Mouse (Mus musculus) bone marrow macrophage, adult 2 months (primary cell): ENCODE data around the gene Gm5678.

Experiments
- CTCF ChIP-seq: IDR thresholded peaks from 2 replicates; pipeline ENCODE4 v1.5.1; 2012; ENCODE audit warnings: low read depth, mild to moderate bottlenecking, low read length, moderate library complexity
- POLR2A ChIP-seq: IDR thresholded peaks from 2 replicates; pipeline ENCODE4 v1.6.1; 2012; ENCODE audit warnings: mild to moderate bottlenecking, low read depth, low read length, borderline replicate concordance

- TF ChIP-seq POLR2A (no peak), CTCF (no peak)
Measured at GRCm38 (mm10) chr16:93678206-93678605, 50.3 kb downstream of the Gm5678 start.
